Mouse (Mus musculus): ENCODE results near the gene Tmigd3. TPM values are rescaled to one million over a fixed set of nuclear protein-coding genes. Genes with fewer than 3 reads are reported as not detected.

Tmigd3 gene
- total and polyA plus RNA-seq, 2 experiments from 2014 or later = 0.33 TPM; not detected in 1

- no peak overlapping the region for H3K9ac ChIP-seq (replicated peaks; ENCODE audit: low read depth, low read length)
- no peak overlapping the region for H3K4me2 ChIP-seq (ENCODE audit: low read depth, low read length)
- DNase-seq (ENCODE audit: low spot score) = no peak
- ATAC-seq (ENCODE audit: insufficient read depth, low read depth) = no peak
- H3K4me3 ChIP-seq (ENCODE audit: low read depth, low read length) = no peak overlapping the region
- peaks cover 30% of the 10 kb centered on the region for H3K4me1 ChIP-seq (ENCODE audit: control insufficient read depth, insufficient read depth)
- H3K27ac ChIP-seq (ENCODE audit: low read depth) = no peak overlapping the region
- H3K36me3 ChIP-seq (replicated peaks; ENCODE audit: control insufficient read depth, insufficient read depth, low read length) = no peaks in the 10 kb centered on the region
- no peak for TF ChIP-seq CTCF (IDR thresholded peaks at IDR 0.05; ENCODE audit: low read depth)
- no peak for TF ChIP-seq EP300 (IDR thresholded peaks at IDR 0.05; ENCODE audit: low read depth)
- no peaks in the 10 kb centered on the region for H3K9me3 ChIP-seq (replicated peaks; ENCODE audit: control insufficient read depth, low read length)
- WGBS = 86% methylated on average over 3 of the region's 3 CpGs
- 0 out of 2 replicates have a peak, but pooled peaks cover 3% of the 10 kb centered on the region for H3K27me3 ChIP-seq (ENCODE audit: control insufficient read depth, insufficient read depth, low read length)
Measured at GRCm38 (mm10) chr3:105896811-105897210, 26.1 kb downstream of the Tmigd3 start.

GRCm38 (mm10) chr3:105898325-105898724 lies 27.6 kb downstream of the Tmigd3 start:
- H3K36me3 ChIP-seq (replicated peaks; ENCODE audit: control insufficient read depth, insufficient read depth, low read length) = no peaks in the 10 kb centered on the region
- no peaks in the 10 kb centered on the region for H3K9me3 ChIP-seq (replicated peaks; ENCODE audit: control insufficient read depth, low read length)
- DNase-seq (ENCODE audit: low spot score) (no peak), ATAC-seq (ENCODE audit: insufficient read depth, low read depth) (no peak)
- H3K4me1 ChIP-seq (ENCODE audit: control insufficient read depth, insufficient read depth) = peaks cover 21% of the 10 kb centered on the region
- no peak overlapping the region for H3K9ac ChIP-seq (replicated peaks; ENCODE audit: low read depth, low read length)
- no peak overlapping the region for H3K27ac ChIP-seq (ENCODE audit: low read depth)
- H3K27me3 ChIP-seq (ENCODE audit: control insufficient read depth, insufficient read depth, low read length) = 0 out of 2 replicates have a peak, but pooled peaks cover 3% of the 10 kb centered on the region
- TF ChIP-seq CTCF (IDR thresholded peaks at IDR 0.05; ENCODE audit: low read depth) (no peak), EP300 (IDR thresholded peaks at IDR 0.05; ENCODE audit: low read depth) (no peak)
- WGBS = 64% methylated on average over 2 of the region's 2 CpGs
- no peak overlapping the region for H3K4me2 ChIP-seq (ENCODE audit: low read depth, low read length)
- H3K4me3 ChIP-seq (ENCODE audit: low read depth, low read length) = no peak overlapping the region

GRCm38 (mm10) chr3:105898861-105899260 lies 28.2 kb downstream of the Tmigd3 start:
- no peak for DNase-seq (ENCODE audit: low spot score)
- ATAC-seq (ENCODE audit: insufficient read depth, low read depth) = peak; percentile 17; the same call in 1 of the 2 replicates
- WGBS = 43% methylated on average over 11 of the region's 11 CpGs
- H3K4me1 ChIP-seq (ENCODE audit: control insufficient read depth, insufficient read depth) = peaks cover 21% of the 10 kb centered on the region
- H3K36me3 ChIP-seq (replicated peaks; ENCODE audit: control insufficient read depth, insufficient read depth, low read length) = no peaks in the 10 kb centered on the region
- TF ChIP-seq EP300 (IDR thresholded peaks at IDR 0.05; ENCODE audit: low read depth) = no peak
- no peak for TF ChIP-seq CTCF (IDR thresholded peaks at IDR 0.05; ENCODE audit: low read depth)
- H3K4me3 ChIP-seq (ENCODE audit: low read depth, low read length) = no peak overlapping the region
- no peaks in the 10 kb centered on the region for H3K9me3 ChIP-seq (replicated peaks; ENCODE audit: control insufficient read depth, low read length)
- no peak overlapping the region for H3K4me2 ChIP-seq (ENCODE audit: low read depth, low read length)
- H3K9ac ChIP-seq (replicated peaks; ENCODE audit: low read depth, low read length) = no peak overlapping the region
- H3K27ac ChIP-seq (ENCODE audit: low read depth) = no peak overlapping the region
- H3K27me3 ChIP-seq (ENCODE audit: control insufficient read depth, insufficient read depth, low read length) = 0 out of 2 replicates have a peak, but pooled peaks cover 3% of the 10 kb centered on the region

- Histone ChIP-seq H3K9ac (replicated peaks; ENCODE audit: low read depth, low read length) (no peak overlapping the region), H3K27me3 (ENCODE audit: control insufficient read depth, insufficient read depth, low read length) (0 out of 2 replicates have a peak, but pooled peaks cover 3% of the 10 kb centered on the region), H3K27ac (ENCODE audit: low read depth) (no peak overlapping the region), H3K36me3 (replicated peaks; ENCODE audit: control insufficient read depth, insufficient read depth, low read length) (no peaks in the 10 kb centered on the region), H3K4me2 (ENCODE audit: low read depth, low read length) (no peak overlapping the region), H3K4me3 (ENCODE audit: low read depth, low read length) (no peak overlapping the region), H3K9me3 (replicated peaks; ENCODE audit: control insufficient read depth, low read length) (no peaks in the 10 kb centered on the region), H3K4me1 (ENCODE audit: control insufficient read depth, insufficient read depth) (peaks cover 15% of the 10 kb centered on the region)
- peak; percentile 85 for DNase-seq (ENCODE audit: low spot score)
- 36% methylated on average over 8 of the region's 8 CpGs for WGBS
- peak; percentile 90 for TF ChIP-seq CTCF (IDR thresholded peaks at IDR 0.05; ENCODE audit: low read depth)
- TF ChIP-seq EP300 (IDR thresholded peaks at IDR 0.05; ENCODE audit: low read depth) = no peak
- ATAC-seq (ENCODE audit: insufficient read depth, low read depth) = peak; percentile 38
Measured at GRCm38 (mm10) chr3:105899394-105900147, 28.9 kb downstream of the Tmigd3 start.

- no peak for TF ChIP-seq EP300 (IDR thresholded peaks at IDR 0.05; ENCODE audit: low read depth)
- no peak for TF ChIP-seq CTCF (IDR thresholded peaks at IDR 0.05; ENCODE audit: low read depth)
- no peak overlapping the region for H3K9ac ChIP-seq (replicated peaks; ENCODE audit: low read depth, low read length)
Measured at GRCm38 (mm10) chr3:105900266-105900665, 29.6 kb downstream of the Tmigd3 start.

More at GRCm38 (mm10) chr3:105900266-105900665, 29.6 kb downstream of the Tmigd3 start:
- Histone ChIP-seq H3K9me3 (replicated peaks; ENCODE audit: control insufficient read depth, low read length) (no peaks in the 10 kb centered on the region), H3K4me3 (ENCODE audit: low read depth, low read length) (no peak overlapping the region), H3K4me2 (ENCODE audit: low read depth, low read length) (no peak overlapping the region), H3K36me3 (replicated peaks; ENCODE audit: control insufficient read depth, insufficient read depth, low read length) (no peaks in the 10 kb centered on the region), H3K27me3 (ENCODE audit: control insufficient read depth, insufficient read depth, low read length) (0 out of 2 replicates have a peak, but pooled peaks cover 3% of the 10 kb centered on the region), H3K27ac (ENCODE audit: low read depth) (no peak overlapping the region), H3K4me1 (ENCODE audit: control insufficient read depth, insufficient read depth) (0 out of 2 replicates have a peak, but pooled peaks cover 9% of the 10 kb centered on the region)
- ATAC-seq (ENCODE audit: insufficient read depth, low read depth) = no peak
- 69% methylated on average over 6 of the region's 6 CpGs for WGBS
- DNase-seq (ENCODE audit: low spot score) = no peak
